Mouse (Mus musculus) spleen, adult 2 months (tissue): ENCODE results near the gene Umad1.

Experiments
- CTCF ChIP-seq: fragments of 200-500 bp; IDR thresholded peaks from 2 replicates; pipeline ENCODE4 v1.5.1; 2011; ENCODE audit warnings: mild to moderate bottlenecking, inconsistent platforms; ENCODE audit not compliant: insufficient read depth, insufficient read length, insufficient replicate concordance; ENCODE audit errors: extremely low read depth
- POLR2A ChIP-seq: fragments of 200-500 bp; IDR thresholded peaks from 2 replicates; pipeline ENCODE4 v1.6.1; 2011; ENCODE audit warnings: low read depth, low read length, inconsistent platforms

DNA sequence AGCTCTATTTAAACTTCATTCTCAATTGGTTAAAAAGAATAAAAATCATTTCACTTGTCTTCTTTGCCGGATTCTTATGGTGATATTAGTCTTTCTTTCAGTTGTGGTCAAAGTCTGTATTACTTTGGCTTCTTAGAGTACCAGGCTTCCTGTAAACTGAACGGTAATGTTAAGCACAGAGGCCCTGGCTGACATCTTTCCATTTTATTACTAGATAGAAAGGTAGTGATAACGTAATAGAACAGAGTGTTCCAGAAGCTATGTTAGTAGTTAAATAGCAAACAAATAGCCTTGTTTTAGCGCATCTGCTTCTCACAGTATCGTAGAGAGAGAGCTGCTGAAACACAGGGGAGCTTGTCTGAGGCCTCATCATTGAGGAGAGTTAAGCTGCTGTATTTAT is 146.8 kb downstream of the Umad1 start:
- no peak for TF ChIP-seq CTCF
- TF ChIP-seq POLR2A = no peak
